16 mouse cellular contexts compared by ENCODE assay signal in genomic region chr2:179148194-179148593, GRCm38 (mm10).
"Had no signal": no experiment of that assay in that cellular context is flagged by ENCODE, and none has a peak within 500 bp of the region (broad histone marks: within the 10 kb centered on the region; RNA-seq: fewer than 3 reads in every experiment).

No protein-coding gene starts in this region.

- ATAC-seq: inflammation-experienced regulatory T-cells, adult 6 months; intestine, postnatal 0 days had no signal

- H3K4me2 ChIP-seq: liver, embryonic 11.5 days; liver, embryonic 15.5 days; lung, embryonic 14.5 days; neural tube, embryonic 15.5 days had no signal

- H3K27ac ChIP-seq: kidney, postnatal 0 days; liver, embryonic 15.5 days; neural tube, embryonic 15.5 days; stomach, postnatal 0 days had no signal

- DNase-seq: kidney, adult 9 months; kidney, postnatal 36 days; lung, embryonic 14.5 days; lung, postnatal 10 days; lung, postnatal 4 days; right cerebral cortex, adult 18-20 months; right cerebral cortex, postnatal 25 days; thymus, postnatal 4 days had no signal

- H3K27me3 ChIP-seq: liver, embryonic 15.5 days had no signal

- H3K36me3 ChIP-seq: liver, embryonic 15.5 days; neural tube, embryonic 15.5 days had no signal

- H3K4me3 ChIP-seq: liver, embryonic 15.5 days; myocyte; neural tube, embryonic 15.5 days had no signal

- H3K9ac ChIP-seq: liver, embryonic 15.5 days; lung, embryonic 14.5 days; neural tube, embryonic 15.5 days had no signal

- H3K4me1 ChIP-seq: liver, embryonic 15.5 days had no signal

- H3K9me3 ChIP-seq: liver, embryonic 15.5 days; neural tube, embryonic 15.5 days had no signal
